Mouse (Mus musculus): ENCODE results near the gene Lyrm1. TPM values are rescaled to one million over a fixed set of nuclear protein-coding genes. Genes with fewer than 3 reads are reported as not detected.

Lyrm1 gene
- polyA plus RNA-seq, 1 experiment from 2014 or later, result 2.8 TPM

- Histone ChIP-seq H3K4me1 (ENCODE audit: control insufficient read depth, low read depth, low read length) (peaks cover 9% of the 10 kb centered on the region), H3K4me3 (ENCODE audit: low read depth, low read length) (no peak overlapping the region), H3K27ac (ENCODE audit: low read length) (no peak overlapping the region), H3K4me2 (ENCODE audit: low read depth, low read length) (no peak overlapping the region), H3K27me3 (ENCODE audit: control insufficient read depth, insufficient read depth, low read depth, low read length) (no peaks in the 10 kb centered on the region), H3K9me3 (replicated peaks; ENCODE audit: control insufficient read depth, low read length) (no peaks in the 10 kb centered on the region), H3K9ac (ENCODE audit: low read depth, low read length) (no peak overlapping the region), H3K36me3 (ENCODE audit: control insufficient read depth, insufficient read depth) (no peaks in the 10 kb centered on the region; the same call in none of the 2 replicates)
- 85% methylated on average over 3 of the region's 3 CpGs for whole genome bisulfite sequencing (ENCODE audit: insufficient replicate concordance)
- no peak for ATAC-seq (ENCODE audit: low read depth)
Observed at GRCm38 (mm10) chr7:119860116-119860515, 35.5 kb upstream of the Lyrm1 start.

DNA sequence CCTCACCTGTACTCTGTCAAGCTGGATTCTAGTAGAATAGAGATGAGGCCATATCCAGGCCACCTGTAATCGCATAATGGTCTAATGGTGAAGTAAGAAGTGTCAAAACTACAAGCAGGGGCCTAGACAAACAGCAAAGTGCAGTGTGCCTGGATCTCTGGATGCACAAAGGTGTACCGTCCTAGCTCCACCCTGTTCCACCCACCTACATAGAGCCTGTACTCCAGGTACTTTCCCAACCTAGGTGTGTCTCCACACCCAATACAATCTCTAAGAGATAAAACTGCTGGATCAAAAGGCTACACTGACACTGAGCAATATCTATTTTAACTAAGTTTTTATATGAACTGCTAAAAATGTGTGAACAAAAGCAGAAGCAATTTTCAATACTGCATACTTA lies 35.1 kb upstream of the Lyrm1 start:
- Histone ChIP-seq H3K4me1 (ENCODE audit: control insufficient read depth, low read depth, low read length) (peaks cover 13% of the 10 kb centered on the region), H3K9me3 (replicated peaks; ENCODE audit: control insufficient read depth, low read length) (no peaks in the 10 kb centered on the region), H3K9ac (ENCODE audit: low read depth, low read length) (no peak overlapping the region), H3K4me3 (ENCODE audit: low read depth, low read length) (no peak overlapping the region), H3K27me3 (ENCODE audit: control insufficient read depth, insufficient read depth, low read depth, low read length) (no peaks in the 10 kb centered on the region), H3K27ac (ENCODE audit: low read length) (no peak overlapping the region), H3K36me3 (ENCODE audit: control insufficient read depth, insufficient read depth) (no peaks in the 10 kb centered on the region; the same call in none of the 2 replicates), H3K4me2 (ENCODE audit: low read depth, low read length) (no peak overlapping the region)
- WGBS (ENCODE audit: insufficient replicate concordance), result 67% methylated on average over 2 of the region's 2 CpGs
- no peak for ATAC-seq (ENCODE audit: low read depth)

DNA sequence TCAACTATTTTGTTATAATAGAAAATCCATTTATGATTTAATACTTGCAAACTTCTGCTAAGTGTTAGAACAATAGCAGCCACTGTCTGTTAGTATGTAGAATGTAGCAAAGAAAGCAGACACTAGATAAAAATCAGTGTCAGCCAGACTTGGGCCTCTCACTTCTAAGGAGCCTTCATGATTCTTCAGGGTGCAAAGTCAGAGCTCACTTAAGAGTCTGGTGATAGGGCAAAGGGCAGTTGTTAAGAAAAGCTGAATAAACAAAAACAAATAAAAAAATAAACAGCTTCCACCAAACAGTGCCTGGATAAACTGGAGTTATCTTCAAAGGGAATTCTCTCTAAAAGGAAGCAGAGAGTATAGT lies 34.7 kb upstream of the Lyrm1 start:
- no peak for ATAC-seq (ENCODE audit: low read depth)
- no peaks in the 10 kb centered on the region for H3K9me3 ChIP-seq (replicated peaks; ENCODE audit: control insufficient read depth, low read length)
- H3K9ac ChIP-seq (ENCODE audit: low read depth, low read length), result no peak overlapping the region
- H3K27me3 ChIP-seq (ENCODE audit: control insufficient read depth, insufficient read depth, low read depth, low read length), result no peaks in the 10 kb centered on the region
- no peak overlapping the region for H3K4me3 ChIP-seq (ENCODE audit: low read depth, low read length)
- H3K4me2 ChIP-seq (ENCODE audit: low read depth, low read length), result no peak overlapping the region
- peaks cover 13% of the 10 kb centered on the region for H3K4me1 ChIP-seq (ENCODE audit: control insufficient read depth, low read depth, low read length)
- no peak overlapping the region for H3K27ac ChIP-seq (ENCODE audit: low read length)
- no peaks in the 10 kb centered on the region; the same call in none of the 2 replicates for H3K36me3 ChIP-seq (ENCODE audit: control insufficient read depth, insufficient read depth)

- H3K27me3 ChIP-seq (ENCODE audit: control insufficient read depth, insufficient read depth, low read depth, low read length), result no peaks in the 10 kb centered on the region
- no peaks in the 10 kb centered on the region; the same call in none of the 2 replicates for H3K36me3 ChIP-seq (ENCODE audit: control insufficient read depth, insufficient read depth)
- no peak overlapping the region for H3K4me2 ChIP-seq (ENCODE audit: low read depth, low read length)
- no peak overlapping the region for H3K4me3 ChIP-seq (ENCODE audit: low read depth, low read length)
- ATAC-seq (ENCODE audit: low read depth), result peak; percentile 45
- H3K27ac ChIP-seq (ENCODE audit: low read length), result no peak overlapping the region
- H3K4me1 ChIP-seq (ENCODE audit: control insufficient read depth, low read depth, low read length), result peaks cover 13% of the 10 kb centered on the region
- WGBS (ENCODE audit: insufficient replicate concordance), result 40% methylated on average over 6 of the region's 6 CpGs
- H3K9ac ChIP-seq (ENCODE audit: low read depth, low read length), result no peak overlapping the region
- H3K9me3 ChIP-seq (replicated peaks; ENCODE audit: control insufficient read depth, low read length), result no peaks in the 10 kb centered on the region
Observed at GRCm38 (mm10) chr7:119861335-119862091, 34.1 kb upstream of the Lyrm1 start.

DNA sequence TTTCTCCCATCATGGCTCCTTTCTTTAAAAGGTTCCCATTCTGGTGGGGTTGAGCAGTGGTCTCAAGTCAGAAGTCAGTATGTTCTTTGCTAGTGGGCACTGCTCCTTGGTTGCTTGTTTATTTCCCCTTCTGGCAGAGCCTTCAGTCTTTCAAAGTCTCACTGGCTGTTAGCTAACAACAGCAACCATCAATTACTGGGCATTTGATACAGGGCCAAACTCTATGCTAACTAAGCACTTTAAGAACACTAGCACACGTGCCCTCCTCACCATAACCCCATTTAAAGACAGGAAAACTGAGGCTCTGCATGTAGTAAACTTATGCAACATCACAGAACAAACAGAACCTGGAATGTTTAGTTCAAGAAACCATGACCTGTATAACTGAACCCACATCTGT lies 33.5 kb upstream of the Lyrm1 start:
- Histone ChIP-seq H3K27ac (ENCODE audit: low read length) (no peak overlapping the region), H3K36me3 (ENCODE audit: control insufficient read depth, insufficient read depth) (no peaks in the 10 kb centered on the region; the same call in none of the 2 replicates), H3K9me3 (replicated peaks; ENCODE audit: control insufficient read depth, low read length) (no peaks in the 10 kb centered on the region), H3K27me3 (ENCODE audit: control insufficient read depth, insufficient read depth, low read depth, low read length) (no peaks in the 10 kb centered on the region), H3K9ac (ENCODE audit: low read depth, low read length) (no peak overlapping the region), H3K4me2 (ENCODE audit: low read depth, low read length) (no peak overlapping the region), H3K4me3 (ENCODE audit: low read depth, low read length) (no peak overlapping the region), H3K4me1 (ENCODE audit: control insufficient read depth, low read depth, low read length) (peaks cover 13% of the 10 kb centered on the region)
- 25% methylated on average over 1 of the region's 1 CpGs for WGBS (ENCODE audit: insufficient replicate concordance)
- no peak for ATAC-seq (ENCODE audit: low read depth)

DNA sequence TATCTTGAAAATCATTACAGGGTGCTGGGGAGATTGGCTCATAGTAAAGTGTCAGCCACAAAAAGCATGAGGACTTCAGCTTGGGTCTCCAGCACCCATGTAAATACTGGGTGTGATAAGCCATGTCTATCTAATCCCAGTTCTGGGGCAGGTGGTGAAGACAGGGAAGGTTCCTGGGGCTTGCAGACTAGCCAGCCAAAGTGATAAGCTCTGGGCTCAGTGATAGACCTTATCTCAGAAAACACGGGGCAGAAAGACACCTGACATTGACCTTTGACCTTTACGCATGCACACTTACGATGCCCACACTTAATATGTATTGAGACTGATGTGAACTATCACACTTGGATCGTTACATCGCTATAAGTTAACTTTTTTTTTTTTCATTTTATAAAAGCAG lies 31.2 kb upstream of the Lyrm1 start:
- Histone ChIP-seq H3K4me1 (ENCODE audit: control insufficient read depth, low read depth, low read length) (peaks cover 13% of the 10 kb centered on the region), H3K4me2 (ENCODE audit: low read depth, low read length) (no peak overlapping the region), H3K36me3 (ENCODE audit: control insufficient read depth, insufficient read depth) (no peaks in the 10 kb centered on the region; the same call in 1 of the 2 replicates), H3K4me3 (ENCODE audit: low read depth, low read length) (no peak overlapping the region), H3K27me3 (ENCODE audit: control insufficient read depth, insufficient read depth, low read depth, low read length) (no peaks in the 10 kb centered on the region), H3K9ac (ENCODE audit: low read depth, low read length) (no peak overlapping the region), H3K9me3 (replicated peaks; ENCODE audit: control insufficient read depth, low read length) (no peaks in the 10 kb centered on the region), H3K27ac (ENCODE audit: low read length) (no peak overlapping the region)
- WGBS (ENCODE audit: insufficient replicate concordance), result 46% methylated on average over 5 of the region's 5 CpGs
- ATAC-seq (ENCODE audit: low read depth), result peak; percentile 70

GRCm38 (mm10) chr7:119866136-119866535 lies 29.5 kb upstream of the Lyrm1 start:
- 46% methylated on average over 1 of the region's 1 CpGs for WGBS (ENCODE audit: insufficient replicate concordance)
- ATAC-seq (ENCODE audit: low read depth), result no peak
- H3K27ac ChIP-seq (ENCODE audit: low read length), result no peak overlapping the region

DNA sequence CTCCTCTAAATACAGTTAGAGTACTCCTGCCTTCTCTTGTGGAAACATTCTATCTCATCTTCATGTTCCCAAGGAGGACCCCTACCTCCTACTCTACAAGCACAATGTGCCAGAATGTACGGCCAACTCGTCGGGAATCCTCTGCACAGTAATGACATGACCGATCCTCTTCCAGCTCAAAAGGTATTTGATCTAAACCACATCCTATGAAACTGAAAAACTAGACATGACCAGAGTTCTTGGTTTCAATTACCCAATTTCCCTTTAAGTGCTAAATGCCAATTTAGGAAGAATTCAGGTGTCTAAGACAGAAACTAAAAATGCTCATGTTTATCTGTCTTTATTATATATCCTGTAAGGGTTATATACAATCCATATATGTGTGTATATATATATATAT lies 23.5 kb upstream of the Lyrm1 start:
- Histone ChIP-seq H3K4me2 (ENCODE audit: low read depth, low read length) (no peak overlapping the region), H3K27me3 (ENCODE audit: control insufficient read depth, insufficient read depth, low read depth, low read length) (no peaks in the 10 kb centered on the region), H3K9ac (ENCODE audit: low read depth, low read length) (no peak overlapping the region), H3K27ac (ENCODE audit: low read length) (no peak overlapping the region), H3K4me3 (ENCODE audit: low read depth, low read length) (no peak overlapping the region), H3K36me3 (ENCODE audit: control insufficient read depth, insufficient read depth) (no peaks in the 10 kb centered on the region), H3K9me3 (replicated peaks; ENCODE audit: control insufficient read depth, low read length) (no peaks in the 10 kb centered on the region), H3K4me1 (ENCODE audit: control insufficient read depth, low read depth, low read length) (no peaks in the 10 kb centered on the region)
- no peak for ATAC-seq (ENCODE audit: low read depth)
- 73% methylated on average over 4 of the region's 4 CpGs for WGBS (ENCODE audit: insufficient replicate concordance)

More at GRCm38 (mm10) chr7:119866136-119866535, 29.5 kb upstream of the Lyrm1 start:
- Histone ChIP-seq H3K9me3 (replicated peaks; ENCODE audit: control insufficient read depth, low read length) (no peaks in the 10 kb centered on the region), H3K27me3 (ENCODE audit: control insufficient read depth, insufficient read depth, low read depth, low read length) (no peaks in the 10 kb centered on the region), H3K4me1 (ENCODE audit: control insufficient read depth, low read depth, low read length) (peaks cover 10% of the 10 kb centered on the region), H3K4me3 (ENCODE audit: low read depth, low read length) (no peak overlapping the region), H3K4me2 (ENCODE audit: low read depth, low read length) (no peak overlapping the region), H3K36me3 (ENCODE audit: control insufficient read depth, insufficient read depth) (no peaks in the 10 kb centered on the region), H3K9ac (ENCODE audit: low read depth, low read length) (no peak overlapping the region)

DNA sequence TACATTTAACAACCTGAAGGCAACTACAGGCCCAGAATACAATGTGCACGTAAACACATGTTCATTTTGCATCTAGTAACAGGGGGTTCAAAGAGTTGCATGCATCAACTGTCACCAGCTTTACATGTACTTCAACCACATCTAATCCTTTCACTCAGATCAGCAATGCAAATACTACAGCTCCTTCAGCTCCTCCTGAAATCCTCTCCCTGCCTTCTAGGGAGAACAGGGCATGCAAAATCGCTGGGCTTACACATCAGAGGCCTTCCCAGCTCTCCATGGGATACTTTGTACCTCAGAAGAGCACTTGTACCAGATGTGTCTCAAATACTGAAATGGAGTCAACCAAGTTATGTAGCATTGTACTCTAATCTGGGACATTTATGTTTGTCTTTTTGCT lies 22.6 kb upstream of the Lyrm1 start:
- no peaks in the 10 kb centered on the region for H3K36me3 ChIP-seq (ENCODE audit: control insufficient read depth, insufficient read depth)
- no peak overlapping the region for H3K4me3 ChIP-seq (ENCODE audit: low read depth, low read length)
- H3K4me2 ChIP-seq (ENCODE audit: low read depth, low read length), result no peak overlapping the region
- H3K4me1 ChIP-seq (ENCODE audit: control insufficient read depth, low read depth, low read length), result no peaks in the 10 kb centered on the region
- H3K9ac ChIP-seq (ENCODE audit: low read depth, low read length), result no peak overlapping the region
- no peak for ATAC-seq (ENCODE audit: low read depth)
- no peak overlapping the region for H3K27ac ChIP-seq (ENCODE audit: low read length)
- no peaks in the 10 kb centered on the region for H3K27me3 ChIP-seq (ENCODE audit: control insufficient read depth, insufficient read depth, low read depth, low read length)
- 54% methylated on average over 2 of the region's 2 CpGs for WGBS (ENCODE audit: insufficient replicate concordance)
- H3K9me3 ChIP-seq (replicated peaks; ENCODE audit: control insufficient read depth, low read length), result no peaks in the 10 kb centered on the region

Measured in liver, embryonic 16.5 days (tissue).